Mouse (Mus musculus) kidney, adult 2 months (tissue): ENCODE measurements around the gene Cpeb2.

Experiments
- CTCF ChIP-seq: fragments of 200-500 bp; conservative IDR thresholded peaks from 2 replicates; pipeline ENCODE4 v1.5.1; 2011; ENCODE audit warnings: low read depth, mild to moderate bottlenecking, control low read depth, low read length, moderate library complexity, mixed read lengths; ENCODE audit not compliant: insufficient read depth, insufficient read length
- POLR2A ChIP-seq: fragments of 200-500 bp; IDR thresholded peaks from one replicate; pipeline ENCODE4 v1.6.1; 2011; ENCODE audit warnings: low read depth, low read length, control low read depth

DNA sequence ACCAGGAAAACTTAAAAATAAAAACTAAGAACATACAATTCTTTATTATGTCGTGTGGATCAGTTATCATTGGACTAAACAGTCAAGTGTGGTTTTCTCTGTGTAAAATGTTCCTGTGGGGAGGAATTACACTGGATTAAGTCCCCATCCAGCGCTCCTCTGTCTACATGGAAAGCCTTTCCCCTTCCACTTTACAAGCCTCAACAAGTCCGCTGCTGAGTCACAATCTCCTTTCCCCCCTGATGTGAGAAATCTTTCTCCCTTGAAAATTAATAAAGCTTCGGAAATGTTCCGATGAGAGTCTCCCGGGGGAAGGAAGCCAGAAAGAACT lies 856 bp upstream of the Cpeb2 start:
- TF ChIP-seq CTCF (no peak), POLR2A (no peak)
